Mouse (Mus musculus) embryonic facial prominence, embryonic 10.5 days (tissue): ENCODE measurements at regions not wholly inside any gene's neighbourhood (a gene's known extent, or its start where the extent isn't known, plus 50 kb on each side); places are given as distances from the start of the nearest gene placed in this dataset.
A peak's percentile ranks its signal among the peaks of the same experiment; 100 is the strongest.

Experiments used
- DNase-seq: peaks from one replicate; pipeline ENCODE4 v3.0.0-alpha.2; 2017; ENCODE audit warnings: low spot score
- H3K27ac ChIP-seq: fragments of 300-500 bp; sonication (generic); replicated peaks from 2 replicates; pipeline ENCODE4 v1.5.1; 2016; ENCODE audit warnings: mild to moderate bottlenecking
- H3K27me3 ChIP-seq: fragments of 300-500 bp; sonication (generic); replicated peaks from 2 replicates; pipeline ENCODE4 v1.6.1; 2016; ENCODE audit warnings: low read depth, mild to moderate bottlenecking; ENCODE audit not compliant: poor library complexity, severe bottlenecking
- H3K36me3 ChIP-seq: fragments of 300-500 bp; sonication (generic); replicated peaks from 2 replicates; pipeline ENCODE4 v1.6.1; 2016; ENCODE audit warnings: mild to moderate bottlenecking, moderate library complexity
- H3K4me1 ChIP-seq: fragments of 300-500 bp; sonication (generic); 2 replicates; pipeline ENCODE4 v1.6.1; 2016
- H3K4me3 ChIP-seq: fragments of 300-500 bp; sonication (generic); 2 replicates; pipeline ENCODE4 v1.5.1; 2016; ENCODE audit warnings: mild to moderate bottlenecking, moderate library complexity
- H3K9me3 ChIP-seq: fragments of 300-500 bp; sonication (generic); 2 replicates; pipeline ENCODE4 v1.6.1; 2016; ENCODE audit warnings: mild to moderate bottlenecking
- WGBS: fragments of 180-500 bp; shearing (Covaris S2); methylation state at CpG from one replicate; pipeline ENCODE4 v1.1.7; 2016; 5-methylcytosine and 5-hydroxymethylcytosine counted together

DNA sequence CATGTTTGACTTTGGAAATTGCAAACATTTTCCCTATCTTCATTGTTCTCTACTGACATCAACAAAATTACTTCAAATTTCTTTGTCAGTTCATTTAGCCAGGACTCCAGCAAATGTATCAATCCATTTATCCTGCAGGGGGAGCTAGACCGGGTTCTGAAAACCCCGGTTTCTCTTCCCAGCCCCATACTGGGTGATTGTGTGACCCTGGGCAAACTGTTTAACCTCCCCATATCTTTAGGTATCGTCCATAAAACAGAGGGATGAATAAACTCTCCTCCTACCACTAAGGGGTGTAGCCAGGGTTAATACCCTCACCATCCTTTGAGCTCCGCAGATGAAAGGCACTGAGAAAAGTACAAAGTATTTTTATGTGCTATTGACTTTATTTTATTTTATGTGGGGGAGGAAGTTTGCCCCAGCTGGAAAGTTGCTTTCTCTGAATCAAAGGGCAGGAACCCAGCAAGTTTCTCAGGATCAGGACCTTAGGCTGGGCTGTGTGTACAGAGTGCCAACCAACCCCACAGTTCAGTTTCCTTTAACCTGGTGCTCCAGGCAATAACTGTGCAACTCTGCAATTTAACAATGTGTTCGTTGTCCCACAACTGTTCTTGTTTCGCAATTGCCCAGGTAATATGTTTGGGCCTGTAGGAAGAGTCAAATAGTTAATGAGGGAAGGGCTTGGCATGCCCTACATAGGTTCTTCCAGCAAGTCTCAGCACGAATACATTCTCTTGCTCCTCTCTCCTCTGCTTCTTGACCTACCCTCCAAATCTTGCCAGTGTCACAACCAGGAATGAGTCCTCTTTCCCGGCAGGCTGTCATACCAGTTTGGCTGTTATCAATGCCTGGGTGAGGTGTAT lies 696.1 kb upstream of the A1bg start:
- Histone ChIP-seq H3K36me3 (no peaks in the 10 kb centered on the region), H3K4me3 (no peak overlapping the region), H3K27me3 (no peaks in the 10 kb centered on the region), H3K9me3 (no peaks in the 10 kb centered on the region), H3K4me1 (no peaks in the 10 kb centered on the region), H3K27ac (no peak overlapping the region)
- DNase-seq, result no peak
- 72% methylated on average over 8 of the region's 8 CpGs for WGBS

DNA sequence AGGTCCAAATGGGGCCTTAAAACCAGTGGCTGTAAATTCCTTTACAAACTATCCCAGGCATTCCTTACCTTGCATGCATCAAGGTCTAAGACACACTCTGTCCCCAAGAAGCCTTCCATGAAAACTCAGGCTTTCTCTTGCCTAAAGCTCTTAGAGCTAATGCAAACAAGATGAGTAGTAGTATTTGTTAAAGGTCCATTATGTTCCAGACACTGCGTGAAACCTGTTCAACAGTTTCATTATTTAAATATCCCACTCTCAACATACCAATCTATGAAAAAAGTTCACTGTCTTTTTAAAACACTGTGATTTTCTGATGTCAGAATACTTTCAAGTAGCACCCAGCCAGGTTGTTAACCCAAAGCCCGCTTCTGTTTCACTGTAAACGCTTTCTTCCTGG lies 687.9 kb upstream of the A1bg start:
- Histone ChIP-seq H3K27ac (no peak overlapping the region), H3K36me3 (no peaks in the 10 kb centered on the region), H3K9me3 (no peaks in the 10 kb centered on the region), H3K4me3 (no peak overlapping the region), H3K27me3 (no peaks in the 10 kb centered on the region), H3K4me1 (peaks cover 12% of the 10 kb centered on the region)
- no peak for DNase-seq
- 82% methylated on average over 3 of the region's 3 CpGs for WGBS

DNA sequence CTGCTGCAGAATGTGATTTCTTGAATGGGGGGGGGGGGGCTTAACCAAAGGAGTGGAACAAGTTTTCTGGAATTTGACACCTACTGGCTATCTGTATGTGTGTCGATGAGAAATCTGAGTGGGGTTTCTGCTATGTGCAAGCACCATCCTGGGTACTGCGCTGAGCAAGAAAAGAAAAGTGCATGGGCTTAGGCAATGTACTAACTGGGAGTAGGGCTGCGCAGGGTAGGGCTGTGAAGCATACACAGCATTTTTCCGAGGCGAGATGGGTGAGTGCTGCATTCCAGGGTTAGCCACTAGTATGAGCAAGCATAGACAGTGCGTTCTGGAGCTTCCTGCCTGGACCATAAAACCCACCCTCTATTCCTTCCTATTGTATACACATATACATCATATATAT lies 686.8 kb upstream of the A1bg start:
- Histone ChIP-seq H3K4me3 (no peak overlapping the region), H3K27me3 (no peaks in the 10 kb centered on the region), H3K4me1 (peaks cover 12% of the 10 kb centered on the region), H3K27ac (no peak overlapping the region), H3K36me3 (no peaks in the 10 kb centered on the region), H3K9me3 (no peaks in the 10 kb centered on the region)
- no peak for DNase-seq
- WGBS, result 82% methylated on average over 6 of the region's 6 CpGs

- no peaks in the 10 kb centered on the region for H3K9me3 ChIP-seq
- no peak overlapping the region for H3K4me3 ChIP-seq
- H3K4me1 ChIP-seq, result peaks cover 12% of the 10 kb centered on the region
- H3K27ac ChIP-seq, result no peak overlapping the region
- H3K36me3 ChIP-seq, result no peaks in the 10 kb centered on the region
- no peak for DNase-seq
- no peaks in the 10 kb centered on the region for H3K27me3 ChIP-seq
- 88% methylated on average over 6 of the region's 6 CpGs for WGBS
Measured at GRCm38 (mm10) chr15:61608301-61608731, 685.5 kb upstream of the A1bg start.

DNA sequence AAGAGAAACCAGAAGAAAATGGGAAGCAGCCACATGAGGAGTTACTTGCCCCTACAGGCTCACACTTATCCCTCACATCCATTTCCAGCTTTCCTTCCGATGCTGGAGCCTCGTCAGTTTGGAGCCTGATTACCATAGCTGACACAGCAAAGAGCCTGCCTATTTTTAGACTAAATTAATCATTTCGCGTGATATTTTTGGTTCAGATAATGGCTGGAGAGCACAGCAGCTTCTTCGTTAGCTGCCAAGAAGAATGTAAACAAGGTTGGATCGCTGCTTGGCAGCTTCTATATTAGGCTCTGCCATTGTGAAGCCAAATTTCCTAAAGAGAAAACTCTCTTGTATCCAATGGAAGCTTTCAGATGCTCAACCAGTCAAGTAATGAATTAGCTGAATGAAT lies 676.9 kb upstream of the A1bg start:
- Histone ChIP-seq H3K4me3 (no peak overlapping the region), H3K36me3 (no peaks in the 10 kb centered on the region)
- 74% methylated on average over 6 of the region's 6 CpGs for WGBS

DNA sequence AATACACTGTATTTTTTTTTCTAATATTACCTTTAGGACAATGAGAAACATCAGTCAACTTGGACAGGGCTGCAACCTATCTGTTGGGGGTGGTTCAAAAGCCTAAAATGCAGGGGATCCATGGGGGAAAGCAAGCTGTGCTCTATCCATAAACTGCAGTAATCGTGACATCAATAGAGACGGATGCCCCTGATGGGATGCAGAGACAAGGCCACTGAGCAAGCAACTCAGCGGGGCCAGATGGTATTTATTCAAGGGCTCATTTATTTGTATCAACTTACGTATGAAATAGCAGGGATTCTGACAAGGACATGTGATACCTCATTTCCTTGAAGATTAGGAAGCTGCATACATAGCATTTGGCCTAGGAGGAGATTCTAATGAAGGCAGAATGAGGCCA lies 673.5 kb upstream of the A1bg start:
- WGBS, result 52% methylated on average over 4 of the region's 4 CpGs
- Histone ChIP-seq H3K27ac (no peak overlapping the region), H3K36me3 (no peaks in the 10 kb centered on the region), H3K4me3 (no peak overlapping the region), H3K27me3 (no peaks in the 10 kb centered on the region), H3K9me3 (no peaks in the 10 kb centered on the region), H3K4me1 (peaks cover 5% of the 10 kb centered on the region; the same call in 1 of the 2 replicates)
- DNase-seq, result peak; percentile 15

More for the DNA sequence above, 676.9 kb upstream of the A1bg start:
- no peak overlapping the region for H3K27ac ChIP-seq
- H3K9me3 ChIP-seq, result no peaks in the 10 kb centered on the region
- H3K27me3 ChIP-seq, result no peaks in the 10 kb centered on the region
- no peak for DNase-seq
- H3K4me1 ChIP-seq, result peaks cover 5% of the 10 kb centered on the region; the same call in 1 of the 2 replicates

- Histone ChIP-seq H3K27me3 (no peaks in the 10 kb centered on the region), H3K9me3 (no peaks in the 10 kb centered on the region), H3K4me1 (no peaks in the 10 kb centered on the region), H3K36me3 (no peaks in the 10 kb centered on the region), H3K4me3 (no peak overlapping the region), H3K27ac (no peak overlapping the region)
- no peak for DNase-seq
- 80% methylated on average over 5 of the region's 5 CpGs for WGBS
Measured at GRCm38 (mm10) chr15:61588956-61589355, 666.1 kb upstream of the A1bg start.

- Histone ChIP-seq H3K9me3 (no peaks in the 10 kb centered on the region), H3K27ac (no peak overlapping the region), H3K4me3 (no peak overlapping the region), H3K27me3 (no peaks in the 10 kb centered on the region), H3K4me1 (no peaks in the 10 kb centered on the region), H3K36me3 (no peaks in the 10 kb centered on the region)
- 75% methylated on average over 2 of the region's 2 CpGs for WGBS
- DNase-seq, result no peak
Measured at GRCm38 (mm10) chr15:61582335-61582734, 659.5 kb upstream of the A1bg start.

DNA sequence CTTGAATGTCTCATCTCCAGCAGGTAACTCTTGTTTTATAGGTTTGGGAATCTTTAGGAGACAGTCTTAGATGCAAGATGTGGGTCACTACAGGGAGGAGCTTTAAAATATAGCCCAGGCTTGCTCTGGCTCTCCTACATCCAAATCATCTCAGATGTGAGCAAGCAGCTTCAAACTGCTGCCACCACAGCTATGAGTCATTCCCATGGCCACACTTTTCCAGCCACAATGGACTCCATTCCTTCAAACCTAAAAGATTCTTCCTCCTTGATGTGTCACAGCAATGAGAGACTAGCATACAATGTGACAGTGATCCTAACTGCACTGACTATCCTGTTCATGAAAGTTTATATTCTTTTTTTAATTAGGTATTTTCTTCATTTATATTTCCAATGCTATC lies 640.5 kb upstream of the A1bg start:
- H3K27ac ChIP-seq, result no peak overlapping the region
- no peaks in the 10 kb centered on the region for H3K36me3 ChIP-seq
- no peak overlapping the region for H3K4me3 ChIP-seq
- H3K27me3 ChIP-seq, result no peaks in the 10 kb centered on the region
- H3K4me1 ChIP-seq, result no peaks in the 10 kb centered on the region
- DNase-seq, result no peak
- no peaks in the 10 kb centered on the region for H3K9me3 ChIP-seq

GRCm38 (mm10) chr15:61562252-61562651 lies 639.4 kb upstream of the A1bg start:
- Histone ChIP-seq H3K4me1 (no peaks in the 10 kb centered on the region), H3K4me3 (no peak overlapping the region), H3K9me3 (no peaks in the 10 kb centered on the region), H3K27me3 (no peaks in the 10 kb centered on the region), H3K27ac (no peak overlapping the region), H3K36me3 (no peaks in the 10 kb centered on the region)
- 55% methylated on average over 2 of the region's 2 CpGs for WGBS
- no peak for DNase-seq

DNA sequence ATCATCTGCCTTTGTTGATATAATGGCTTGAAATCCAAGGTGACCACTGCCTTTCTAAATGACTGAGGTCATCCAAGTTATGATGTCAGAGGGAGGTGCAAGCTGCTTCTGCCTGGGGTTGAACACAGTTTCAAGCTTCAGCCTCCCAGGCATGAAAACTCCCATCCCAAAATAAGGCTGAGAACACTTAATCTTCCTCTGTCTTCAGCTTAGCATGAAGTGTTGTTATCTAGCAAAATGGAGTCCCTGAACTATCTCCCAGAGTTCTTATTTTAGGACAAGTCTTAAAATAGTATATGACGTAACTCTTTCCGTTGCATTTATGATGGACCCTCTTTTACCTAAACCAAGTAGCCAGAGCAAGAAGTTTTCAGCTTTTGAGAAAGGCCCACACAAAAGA lies 631.1 kb upstream of the A1bg start:
- WGBS, result 95% methylated on average over 2 of the region's 2 CpGs
- no peak for DNase-seq
- Histone ChIP-seq H3K27me3 (no peaks in the 10 kb centered on the region), H3K4me3 (no peak overlapping the region), H3K27ac (no peak overlapping the region), H3K4me1 (peaks cover 6% of the 10 kb centered on the region), H3K9me3 (no peaks in the 10 kb centered on the region), H3K36me3 (no peaks in the 10 kb centered on the region)

- no peaks in the 10 kb centered on the region for H3K36me3 ChIP-seq
- H3K27me3 ChIP-seq, result no peaks in the 10 kb centered on the region
- no peak for DNase-seq
- whole genome bisulfite sequencing, result 35% methylated on average over 8 of the region's 8 CpGs
- no peak overlapping the region for H3K4me3 ChIP-seq
- H3K4me1 ChIP-seq, result peaks cover 6% of the 10 kb centered on the region
- H3K27ac ChIP-seq, result no peak overlapping the region
- H3K9me3 ChIP-seq, result no peaks in the 10 kb centered on the region
Measured at GRCm38 (mm10) chr15:61553081-61553680, 630.4 kb upstream of the A1bg start.

- 89% methylated on average over 5 of the region's 5 CpGs for WGBS
- Histone ChIP-seq H3K27me3 (no peaks in the 10 kb centered on the region), H3K36me3 (no peaks in the 10 kb centered on the region), H3K4me1 (peaks cover 6% of the 10 kb centered on the region), H3K4me3 (no peak overlapping the region), H3K27ac (no peak overlapping the region), H3K9me3 (no peaks in the 10 kb centered on the region)
- DNase-seq, result no peak
Measured at GRCm38 (mm10) chr15:61551206-61551605, 628.4 kb upstream of the A1bg start.
